Mouse (Mus musculus): ENCODE data around the gene Rab8b. TPM values are rescaled to one million over a fixed set of nuclear protein-coding genes. Genes with fewer than 3 reads are reported as not detected.

Gene Rab8b
- polyA plus RNA-seq (2014; fragmentation: Nextera tagmentation; extraction: Ambion mirVana): 44.1 and 51.7 TPM in 2 replicates

- no peaks in the 10 kb centered on the region for H3K36me3 ChIP-seq (ENCODE audit: control insufficient read depth, insufficient read depth, low read length)
- H3K4me1 ChIP-seq (replicated peaks; ENCODE audit: control insufficient read depth, insufficient read depth, low read length): peaks cover 5% of the 10 kb centered on the region; the same call in 1 of the 2 replicates
- no peaks in the 10 kb centered on the region for H3K9me3 ChIP-seq (ENCODE audit: control insufficient read depth, low read length)
- peak; percentile 100 for DNase-seq (ENCODE audit: low spot score)
- H3K4me3 ChIP-seq (ENCODE audit: low read depth, low read length): peak within 1 kb of the TSS; percentile 91
- ATAC-seq (replicated peaks; ENCODE audit: low FRiP score): peak; percentile 99
- peak within 1 kb of the TSS; percentile 70 for H3K27ac ChIP-seq (ENCODE audit: low read depth, low read length)
- WGBS: under 1% methylated on average over 49 of the region's 49 CpGs
- peak within 1 kb of the TSS; percentile 90 for H3K9ac ChIP-seq (ENCODE audit: low read length)
- H3K27me3 ChIP-seq (ENCODE audit: control insufficient read depth, insufficient read depth, low read length): no peaks in the 10 kb centered on the region
- H3K4me2 ChIP-seq (ENCODE audit: low read depth, low read length, severe bottlenecking): peak within 1 kb of the TSS; percentile 81
These were observed at the start of gene Rab8b for GRCm38 (mm10) chr9:66919382-66919971. Rab8b (minus strand) TSS chr9:66919687.

- H3K27ac ChIP-seq (ENCODE audit: low read depth, low read length): no peak overlapping the region
- H3K9me3 ChIP-seq (ENCODE audit: control insufficient read depth, low read length): no peaks in the 10 kb centered on the region
- DNase-seq (ENCODE audit: low spot score) (no peak), ATAC-seq (replicated peaks; ENCODE audit: low FRiP score) (no peak)
- no peak overlapping the region for H3K4me3 ChIP-seq (ENCODE audit: low read depth, low read length)
- no peak overlapping the region for H3K9ac ChIP-seq (ENCODE audit: low read length)
- WGBS: 92% methylated on average over 8 of the region's 8 CpGs
- no peaks in the 10 kb centered on the region for H3K4me1 ChIP-seq (replicated peaks; ENCODE audit: control insufficient read depth, insufficient read depth, low read length)
- no peaks in the 10 kb centered on the region for H3K36me3 ChIP-seq (ENCODE audit: control insufficient read depth, insufficient read depth, low read length)
- H3K4me2 ChIP-seq (ENCODE audit: low read depth, low read length, severe bottlenecking): no peak overlapping the region
- H3K27me3 ChIP-seq (ENCODE audit: control insufficient read depth, insufficient read depth, low read length): no peaks in the 10 kb centered on the region
These were observed 48.0 kb upstream of the Rab8b start for GRCm38 (mm10) chr9:66967492-66967891.

- H3K27me3 ChIP-seq (ENCODE audit: control insufficient read depth, insufficient read depth, low read length): no peaks in the 10 kb centered on the region
- WGBS: 82% methylated on average over 3 of the region's 3 CpGs
- DNase-seq (ENCODE audit: low spot score) (no peak), ATAC-seq (replicated peaks; ENCODE audit: low FRiP score) (no peak)
- no peaks in the 10 kb centered on the region for H3K9me3 ChIP-seq (ENCODE audit: control insufficient read depth, low read length)
- no peaks in the 10 kb centered on the region for H3K36me3 ChIP-seq (ENCODE audit: control insufficient read depth, insufficient read depth, low read length)
- H3K4me3 ChIP-seq (ENCODE audit: low read depth, low read length): no peak overlapping the region
- H3K4me1 ChIP-seq (replicated peaks; ENCODE audit: control insufficient read depth, insufficient read depth, low read length): no peaks in the 10 kb centered on the region
- H3K4me2 ChIP-seq (ENCODE audit: low read depth, low read length, severe bottlenecking): no peak overlapping the region
- no peak overlapping the region for H3K9ac ChIP-seq (ENCODE audit: low read length)
- H3K27ac ChIP-seq (ENCODE audit: low read depth, low read length): no peak overlapping the region
These were observed 42.0 kb upstream of the Rab8b start for GRCm38 (mm10) chr9:66961478-66961877.

- H3K27ac ChIP-seq (ENCODE audit: low read depth, low read length): no peak overlapping the region
- DNase-seq (ENCODE audit: low spot score) (no peak), ATAC-seq (replicated peaks; ENCODE audit: low FRiP score) (no peak)
- WGBS: 93% methylated on average over 3 of the region's 3 CpGs
- H3K9ac ChIP-seq (ENCODE audit: low read length): no peak overlapping the region
- H3K36me3 ChIP-seq (ENCODE audit: control insufficient read depth, insufficient read depth, low read length): no peaks in the 10 kb centered on the region
- no peaks in the 10 kb centered on the region for H3K27me3 ChIP-seq (ENCODE audit: control insufficient read depth, insufficient read depth, low read length)
- H3K4me2 ChIP-seq (ENCODE audit: low read depth, low read length, severe bottlenecking): no peak overlapping the region
- no peaks in the 10 kb centered on the region for H3K9me3 ChIP-seq (ENCODE audit: control insufficient read depth, low read length)
- no peak overlapping the region for H3K4me3 ChIP-seq (ENCODE audit: low read depth, low read length)
- no peaks in the 10 kb centered on the region for H3K4me1 ChIP-seq (replicated peaks; ENCODE audit: control insufficient read depth, insufficient read depth, low read length)
These were observed 38.0 kb upstream of the Rab8b start for GRCm38 (mm10) chr9:66957451-66957850.

DNA sequence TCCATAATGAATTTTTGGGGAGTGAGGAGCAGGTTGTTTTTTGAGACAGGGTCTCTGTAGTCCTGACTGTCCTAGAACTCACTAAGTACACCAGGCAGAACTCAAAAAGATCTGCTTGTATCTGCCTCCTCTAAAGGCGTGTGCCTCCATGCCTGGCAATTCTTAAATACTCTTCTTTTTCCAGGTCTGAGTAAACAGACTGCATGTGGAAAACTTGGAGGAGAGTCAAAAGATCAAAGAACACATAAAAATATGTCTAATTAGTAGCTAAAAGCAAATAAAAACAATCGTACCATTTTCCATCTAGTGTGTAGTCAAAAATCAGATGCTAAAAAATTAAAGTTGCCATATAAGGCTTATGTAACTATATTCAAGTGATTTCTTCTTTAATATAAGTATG lies 33.4 kb upstream of the Rab8b start:
- Histone ChIP-seq H3K36me3 (ENCODE audit: control insufficient read depth, insufficient read depth, low read length) (no peaks in the 10 kb centered on the region; the same call in 1 of the 2 replicates), H3K27ac (ENCODE audit: low read depth, low read length) (no peak overlapping the region), H3K4me2 (ENCODE audit: low read depth, low read length, severe bottlenecking) (no peak overlapping the region), H3K9ac (ENCODE audit: low read length) (no peak overlapping the region), H3K9me3 (ENCODE audit: control insufficient read depth, low read length) (no peaks in the 10 kb centered on the region), H3K4me3 (ENCODE audit: low read depth, low read length) (no peak overlapping the region), H3K27me3 (ENCODE audit: control insufficient read depth, insufficient read depth, low read length) (no peaks in the 10 kb centered on the region), H3K4me1 (replicated peaks; ENCODE audit: control insufficient read depth, insufficient read depth, low read length) (no peaks in the 10 kb centered on the region)
- 83% methylated on average over 2 of the region's 2 CpGs for WGBS
- DNase-seq (ENCODE audit: low spot score) (no peak), ATAC-seq (replicated peaks; ENCODE audit: low FRiP score) (no peak)

DNA sequence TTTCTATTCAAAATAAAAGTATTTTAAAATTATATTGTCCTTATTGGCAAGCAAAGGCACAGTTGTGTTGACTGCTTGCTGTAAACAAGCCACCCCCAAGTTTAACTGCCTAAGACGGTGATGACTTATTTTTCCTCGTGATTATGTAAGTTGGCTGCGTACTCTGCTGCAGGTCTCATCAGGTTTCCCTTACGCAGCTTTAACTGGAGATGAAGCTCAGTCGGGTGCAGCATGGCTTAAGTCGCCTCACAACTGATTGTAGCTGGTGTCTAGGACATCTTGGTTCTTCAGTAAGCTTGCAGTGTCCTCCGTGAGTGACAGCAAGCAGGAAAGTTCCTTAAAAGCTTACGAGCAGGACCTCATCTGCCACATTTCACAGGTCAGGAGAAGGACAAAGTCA lies 32.8 kb upstream of the Rab8b start:
- no peaks in the 10 kb centered on the region for H3K4me1 ChIP-seq (replicated peaks; ENCODE audit: control insufficient read depth, insufficient read depth, low read length)
- no peak overlapping the region for H3K9ac ChIP-seq (ENCODE audit: low read length)
- ATAC-seq (replicated peaks; ENCODE audit: low FRiP score) (no peak), DNase-seq (ENCODE audit: low spot score) (no peak)
- 83% methylated on average over 8 of the region's 8 CpGs for WGBS
- H3K36me3 ChIP-seq (ENCODE audit: control insufficient read depth, insufficient read depth, low read length): no peaks in the 10 kb centered on the region; the same call in 1 of the 2 replicates
- H3K4me2 ChIP-seq (ENCODE audit: low read depth, low read length, severe bottlenecking): no peak overlapping the region
- no peak overlapping the region for H3K27ac ChIP-seq (ENCODE audit: low read depth, low read length)
- no peak overlapping the region for H3K4me3 ChIP-seq (ENCODE audit: low read depth, low read length)
- H3K9me3 ChIP-seq (ENCODE audit: control insufficient read depth, low read length): no peaks in the 10 kb centered on the region
- no peaks in the 10 kb centered on the region for H3K27me3 ChIP-seq (ENCODE audit: control insufficient read depth, insufficient read depth, low read length)

- Histone ChIP-seq H3K4me3 (ENCODE audit: low read depth, low read length) (no peak overlapping the region), H3K4me1 (replicated peaks; ENCODE audit: control insufficient read depth, insufficient read depth, low read length) (peaks cover 6% of the 10 kb centered on the region; the same call in 1 of the 2 replicates), H3K27ac (ENCODE audit: low read depth, low read length) (no peak overlapping the region), H3K4me2 (ENCODE audit: low read depth, low read length, severe bottlenecking) (no peak overlapping the region), H3K27me3 (ENCODE audit: control insufficient read depth, insufficient read depth, low read length) (no peaks in the 10 kb centered on the region), H3K9ac (ENCODE audit: low read length) (no peak overlapping the region), H3K9me3 (ENCODE audit: control insufficient read depth, low read length) (no peaks in the 10 kb centered on the region), H3K36me3 (ENCODE audit: control insufficient read depth, insufficient read depth, low read length) (no peaks in the 10 kb centered on the region; the same call in 1 of the 2 replicates)
- DNase-seq (ENCODE audit: low spot score) (no peak), ATAC-seq (replicated peaks; ENCODE audit: low FRiP score) (no peak)
- WGBS: 96% methylated on average over 2 of the region's 2 CpGs
These were observed 29.0 kb upstream of the Rab8b start for GRCm38 (mm10) chr9:66948536-66948935.

GRCm38 (mm10) chr9:66945647-66946641 lies 26.5 kb upstream of the Rab8b start, which contains the start of gene Rps27l:
Rps27l (plus strand) TSS chr9:66946086.
- Histone ChIP-seq H3K27ac (ENCODE audit: low read depth, low read length) (peak within 1 kb of the TSS; percentile 94), H3K4me2 (ENCODE audit: low read depth, low read length, severe bottlenecking) (peak within 1 kb of the TSS; percentile 90), H3K4me1 (replicated peaks; ENCODE audit: control insufficient read depth, insufficient read depth, low read length) (peaks cover 6% of the 10 kb centered on the region; the same call in 1 of the 2 replicates), H3K4me3 (ENCODE audit: low read depth, low read length) (peak within 1 kb of the TSS; percentile 93), H3K9ac (ENCODE audit: low read length) (peak within 1 kb of the TSS; percentile 94), H3K27me3 (ENCODE audit: control insufficient read depth, insufficient read depth, low read length) (no peaks in the 10 kb centered on the region), H3K9me3 (ENCODE audit: control insufficient read depth, low read length) (no peaks in the 10 kb centered on the region), H3K36me3 (ENCODE audit: control insufficient read depth, insufficient read depth, low read length) (no peaks in the 10 kb centered on the region; the same call in 1 of the 2 replicates)
- ATAC-seq (replicated peaks; ENCODE audit: low FRiP score): peak; percentile 98
- under 1% methylated on average over 76 of the region's 77 CpGs for WGBS
- DNase-seq (ENCODE audit: low spot score): peak; percentile 98

All from forebrain, embryonic 11.5 days (tissue).